Mouse (Mus musculus) testis, postnatal 10 days (tissue): ENCODE data around the gene Phf21b.

Experiments
- DNase-seq: peaks from one replicate; pipeline ENCODE4 v3.0.0; 2021; ENCODE audit warnings: low spot score

Phf21b gene

DNA sequence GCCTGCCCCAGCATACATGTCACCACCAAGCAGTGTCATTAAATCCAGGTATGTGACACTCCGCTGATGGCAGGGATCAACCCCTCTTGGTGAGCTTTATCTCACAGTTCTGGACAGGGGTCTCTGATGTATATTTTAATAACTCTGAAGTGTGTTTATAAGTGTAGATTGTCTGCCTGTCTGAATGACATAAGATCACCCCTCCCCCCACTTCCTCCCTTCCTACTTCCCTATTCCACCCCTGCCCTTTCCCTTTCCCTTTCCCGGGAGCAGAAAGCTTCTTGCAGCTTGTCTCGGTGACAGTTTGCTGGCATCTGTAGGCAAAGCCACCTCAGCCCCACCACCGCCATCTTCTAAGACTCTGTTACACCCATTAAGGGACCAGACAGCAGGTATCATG, 11.0 kb downstream of the Phf21b start:
- no peak for DNase-seq

- DNase-seq, result no peak
These were observed 12.8 kb downstream of the Phf21b start for GRCm38 (mm10) chr15:84843034-84843433.

DNA sequence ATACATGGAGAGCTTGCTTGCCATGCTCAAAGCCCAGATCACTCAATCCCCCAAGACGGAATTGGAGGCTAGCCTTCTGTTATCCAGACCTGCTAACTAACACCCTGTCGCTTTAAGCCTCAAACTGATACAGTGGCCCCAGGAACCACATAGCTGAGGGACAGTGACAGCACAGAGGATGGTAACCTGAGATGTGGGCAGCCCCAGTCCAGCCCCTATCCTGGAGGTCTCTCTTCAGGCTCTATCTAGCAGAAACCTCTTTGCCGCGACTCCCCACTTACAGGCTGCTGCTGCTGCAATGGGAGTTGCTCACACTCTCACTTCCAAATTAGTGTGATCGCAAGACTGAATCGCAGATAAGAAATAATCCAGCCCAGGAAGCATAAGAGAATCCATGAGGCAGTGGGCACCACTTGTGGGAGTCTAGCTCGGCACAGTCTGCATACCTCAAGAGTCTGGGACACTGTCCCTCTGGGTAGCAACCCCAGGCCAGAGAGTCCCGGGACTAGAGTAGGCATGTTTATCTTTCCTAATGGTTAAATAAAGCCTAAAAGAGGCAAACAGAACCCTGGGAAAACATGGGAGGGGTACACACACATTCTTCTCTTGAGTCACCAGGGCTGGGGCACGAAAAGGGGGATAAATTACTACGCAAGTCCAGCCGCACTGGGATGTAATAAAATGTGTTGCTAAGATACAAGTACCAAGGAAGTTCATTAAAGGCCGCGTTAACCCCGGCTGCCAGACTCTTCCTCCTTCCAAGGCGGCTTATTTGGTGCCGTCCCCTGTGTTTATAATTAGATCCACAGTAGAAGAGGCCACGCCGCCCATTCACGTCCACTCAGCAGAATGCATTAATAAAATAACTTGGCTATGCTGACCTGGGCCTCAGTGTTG, 13.7 kb downstream of the Phf21b start:
- DNase-seq, result no peak

GRCm38 (mm10) chr15:84840560-84840959, 15.3 kb downstream of the Phf21b start:
- no peak for DNase-seq

DNA sequence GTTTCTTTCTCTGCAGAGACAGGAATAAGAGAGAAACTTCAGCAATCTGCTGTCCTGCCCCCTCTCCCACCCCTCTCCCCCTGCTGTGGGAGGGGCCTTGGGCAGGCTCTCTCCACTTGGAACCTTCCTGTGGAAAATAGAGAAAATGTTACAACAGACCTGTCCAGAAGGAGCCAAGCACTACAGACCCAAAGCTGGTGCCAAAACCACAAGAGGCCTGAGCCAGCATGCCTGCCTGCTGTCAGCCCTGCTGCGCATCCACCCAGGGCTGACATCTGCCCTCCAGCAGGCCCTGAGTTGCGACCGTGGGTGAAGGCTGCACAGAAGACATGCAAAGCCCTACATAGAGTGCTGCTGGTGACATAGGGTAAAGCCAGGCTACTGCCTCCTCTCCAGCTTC, 16.3 kb downstream of the Phf21b start:
- no peak for DNase-seq

DNA sequence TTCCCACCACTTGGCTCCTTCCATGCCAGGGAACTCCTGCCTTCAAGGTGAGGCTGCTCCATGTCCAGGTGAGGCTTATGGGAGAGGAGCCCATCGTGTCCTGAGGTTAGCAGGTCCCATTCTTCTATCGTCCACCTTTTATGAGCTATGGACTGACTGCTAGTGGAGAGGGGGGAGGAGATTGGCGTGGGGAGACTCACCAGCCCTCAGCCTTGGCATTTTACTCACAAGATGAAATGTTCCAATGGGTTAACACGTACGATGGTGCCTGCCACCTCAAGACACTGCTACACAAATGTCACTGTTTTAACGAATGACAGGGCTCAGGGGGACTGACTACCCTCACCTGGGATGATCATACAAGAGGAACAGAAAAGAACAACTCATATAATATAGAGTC, 18.0 kb downstream of the Phf21b start:
- DNase-seq, result no peak

GRCm38 (mm10) chr15:84829416-84829815, 26.4 kb downstream of the Phf21b start:
- DNase-seq, result peak; percentile 97

GRCm38 (mm10) chr15:84828603-84829002, 27.2 kb downstream of the Phf21b start:
- DNase-seq, result no peak

DNA sequence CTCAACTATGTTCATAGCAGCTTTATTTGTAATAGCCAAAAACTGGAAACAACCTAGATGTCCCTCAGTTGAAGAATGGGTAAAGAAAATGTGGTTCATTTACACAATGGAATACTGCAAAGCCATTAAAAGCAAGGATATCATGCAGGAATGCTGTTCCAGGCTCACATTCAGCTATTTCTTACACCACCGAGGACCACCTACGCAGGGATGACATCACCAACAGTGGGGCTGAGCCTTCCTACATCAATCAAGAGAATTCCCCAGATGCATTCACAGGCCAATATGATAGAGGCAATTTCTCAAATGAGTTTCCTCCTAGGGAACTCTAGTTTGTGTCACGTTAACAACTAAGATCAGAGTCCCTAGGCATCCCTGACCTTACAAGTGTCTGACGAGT, 32.8 kb downstream of the Phf21b start:
- DNase-seq, result no peak

DNA sequence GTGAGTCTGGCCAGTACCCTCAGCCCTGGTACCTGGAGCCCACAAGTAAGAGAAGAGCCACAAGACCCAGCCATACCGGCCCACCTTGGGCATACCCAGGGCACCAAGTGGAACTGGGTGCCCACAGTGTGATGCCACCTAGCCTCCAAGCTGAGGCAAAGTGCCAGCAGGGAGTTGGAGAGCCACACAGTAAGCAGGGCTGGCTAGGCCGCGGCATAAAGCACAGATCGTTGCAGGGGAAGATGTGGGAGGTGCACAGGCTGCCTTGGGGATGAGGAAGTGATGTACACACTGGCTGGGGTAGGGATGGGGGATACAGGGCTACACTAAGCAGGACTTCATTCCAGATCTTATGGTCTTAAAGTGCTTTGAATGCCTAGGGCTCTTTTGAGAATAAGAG, 35.0 kb downstream of the Phf21b start:
- no peak for DNase-seq

DNA sequence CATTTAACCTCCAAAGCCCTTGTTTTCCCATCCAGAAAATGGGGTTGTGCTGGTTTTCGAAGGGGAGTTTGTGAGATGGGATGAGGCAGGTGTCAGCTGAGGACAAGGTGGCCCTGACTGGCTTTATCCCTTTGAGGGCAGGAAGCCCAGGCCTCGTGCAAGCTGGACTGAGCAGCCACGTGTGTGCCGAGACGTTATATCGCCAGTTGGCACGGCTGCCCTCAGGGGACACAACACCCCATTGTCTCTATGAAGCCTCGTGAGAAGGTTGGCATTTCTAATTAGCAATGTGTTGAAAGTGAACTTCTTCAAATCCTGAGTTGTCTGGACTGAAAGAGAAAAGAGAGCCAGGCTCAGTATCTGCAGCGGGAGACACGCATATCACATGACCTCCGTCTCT, 37.6 kb downstream of the Phf21b start:
- DNase-seq, result no peak

DNA sequence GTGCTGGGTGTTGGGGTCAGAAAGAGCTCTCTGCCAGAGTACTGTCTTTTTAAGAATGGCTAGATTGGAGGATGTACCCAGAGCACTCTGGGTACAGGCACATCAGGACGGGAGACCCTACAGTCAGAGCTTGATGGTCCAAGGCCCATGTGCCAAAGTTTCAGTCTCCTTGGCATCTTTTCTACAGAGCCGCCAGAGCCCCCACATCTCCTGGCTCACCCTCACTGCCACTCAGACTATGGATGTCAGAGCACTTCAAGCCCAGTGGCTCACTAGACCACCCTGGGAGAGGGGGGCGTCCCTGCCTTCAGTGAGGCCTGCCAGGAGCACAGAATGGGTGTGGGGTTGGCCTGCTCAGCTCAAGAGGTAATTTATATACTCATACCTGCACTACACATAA, 38.3 kb downstream of the Phf21b start:
- DNase-seq, result no peak

DNA sequence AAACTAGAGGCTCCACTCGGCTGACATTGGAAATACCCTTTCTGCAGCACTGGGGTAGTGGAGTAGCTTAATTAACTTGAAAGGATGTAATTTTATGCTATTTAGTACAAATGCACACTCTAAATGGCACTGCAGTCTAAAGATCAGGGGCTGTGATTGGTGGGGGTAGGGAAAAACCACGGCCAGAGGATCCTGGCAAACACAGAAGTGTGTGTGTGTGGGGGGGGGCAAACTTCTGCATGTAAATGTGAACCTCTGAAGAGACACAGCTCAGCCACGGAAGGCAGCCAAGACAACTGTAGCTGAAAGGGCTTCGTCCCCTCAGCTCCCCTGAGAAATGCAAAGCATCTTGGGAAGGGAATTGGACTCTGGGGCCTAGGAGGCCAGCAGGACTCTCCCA, 40.7 kb downstream of the Phf21b start:
- DNase-seq, result no peak

- DNase-seq, result no peak
These were observed 43.0 kb downstream of the Phf21b start for GRCm38 (mm10) chr15:84812831-84813357.

DNA sequence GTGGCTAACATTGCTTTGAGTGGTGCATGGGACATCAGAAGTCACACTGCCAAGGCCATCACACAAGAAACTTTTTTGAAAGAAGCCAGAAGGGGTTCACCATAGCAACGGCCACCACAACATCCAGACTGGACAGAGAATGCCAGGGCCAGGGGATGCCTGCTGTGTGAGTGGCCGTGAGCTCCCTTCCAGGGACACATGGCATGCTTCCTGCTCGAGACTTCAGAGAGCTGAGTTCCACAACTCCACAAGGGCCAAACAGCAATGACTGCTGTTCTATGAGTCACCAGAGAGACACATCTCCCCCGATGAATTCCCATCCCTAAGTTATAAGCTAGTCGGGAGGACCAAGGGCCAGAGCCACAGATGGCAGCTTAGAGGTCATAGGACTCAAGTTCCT, 44.7 kb downstream of the Phf21b start:
- no peak for DNase-seq

- no peak for DNase-seq
These were observed 46.4 kb downstream of the Phf21b start for GRCm38 (mm10) chr15:84809275-84809952.

DNA sequence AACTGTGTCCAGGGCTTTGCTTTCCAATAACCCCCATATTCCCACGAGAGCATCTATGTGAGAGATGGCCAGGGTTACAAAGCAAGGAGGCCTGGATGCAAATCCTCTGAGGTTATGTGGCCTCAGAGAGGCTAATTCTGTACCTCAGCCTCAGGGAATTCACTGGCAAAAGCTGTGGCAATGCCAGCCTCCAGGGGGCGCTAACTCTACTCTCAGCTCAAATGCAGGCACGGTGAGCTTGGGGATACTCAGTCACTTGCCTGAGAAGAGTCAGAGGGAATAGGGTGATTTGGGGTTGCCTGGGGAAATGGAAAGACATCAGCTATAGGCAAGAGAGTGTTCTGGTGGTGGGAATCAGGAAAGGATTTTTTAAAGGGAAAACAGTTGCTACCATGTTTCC, 52.2 kb downstream of the Phf21b start:
- DNase-seq, result peak; percentile 80

DNA sequence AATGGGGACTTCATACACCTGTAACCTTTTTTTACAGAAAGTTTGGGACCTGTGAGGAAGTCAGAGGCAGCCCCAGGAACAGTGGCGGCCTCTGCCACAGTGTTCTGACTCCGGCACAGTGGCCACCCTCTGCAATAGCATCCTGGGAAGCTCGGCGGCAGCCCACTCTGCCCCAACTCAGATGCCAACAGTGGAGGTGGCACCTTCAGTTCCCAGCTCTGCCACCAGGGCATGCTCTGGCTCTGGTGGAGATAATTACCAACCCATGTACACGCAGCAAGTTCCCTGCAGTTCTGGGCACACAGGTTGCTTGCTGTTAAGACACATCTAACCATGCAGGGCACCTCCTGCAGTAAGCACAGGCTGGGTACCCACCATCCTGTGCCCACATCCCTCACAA, 55.7 kb downstream of the Phf21b start:
- peak; percentile 65 for DNase-seq

DNA sequence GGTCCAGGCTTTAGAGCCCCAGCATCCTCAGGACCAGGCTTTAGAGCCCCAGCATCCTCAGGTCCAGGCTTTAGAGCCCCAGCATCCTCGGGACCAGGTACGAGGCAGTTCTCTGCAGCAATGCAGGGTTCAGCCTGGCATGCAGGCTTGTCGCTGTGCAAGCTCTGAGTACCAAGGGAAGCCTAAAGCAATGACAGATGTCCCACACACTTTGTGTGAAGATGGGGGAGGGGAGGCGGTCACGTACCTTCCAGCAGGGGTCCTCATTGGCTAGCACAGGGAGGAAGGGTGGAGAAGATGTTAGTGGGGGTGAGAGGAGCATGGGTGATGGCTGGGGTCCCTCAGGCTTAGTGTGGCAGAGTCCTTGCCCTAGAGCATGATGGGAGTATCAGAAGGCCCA, 62.2 kb downstream of the Phf21b start:
- DNase-seq, result no peak

DNA sequence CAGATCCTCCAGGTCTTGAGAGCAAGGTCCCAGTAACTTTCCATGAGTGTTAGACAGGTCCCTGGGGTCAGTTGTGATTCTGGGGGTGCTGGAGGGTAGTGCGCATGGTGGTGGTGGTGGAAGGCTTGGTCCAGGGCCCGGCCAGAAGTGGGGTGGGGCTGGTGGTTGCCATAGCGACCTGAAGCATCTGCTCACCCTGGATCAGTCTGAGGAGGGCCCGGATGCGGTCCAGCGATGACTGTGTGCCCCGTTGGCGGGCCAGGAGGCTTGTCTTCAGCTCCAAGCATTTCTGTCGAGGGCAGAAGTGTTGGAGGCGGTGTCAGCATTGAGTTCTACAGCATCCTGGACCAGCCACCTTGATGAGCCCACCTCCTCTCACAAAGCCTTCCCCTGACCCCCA, 68.7 kb downstream of the Phf21b start:
- no peak for DNase-seq

DNA sequence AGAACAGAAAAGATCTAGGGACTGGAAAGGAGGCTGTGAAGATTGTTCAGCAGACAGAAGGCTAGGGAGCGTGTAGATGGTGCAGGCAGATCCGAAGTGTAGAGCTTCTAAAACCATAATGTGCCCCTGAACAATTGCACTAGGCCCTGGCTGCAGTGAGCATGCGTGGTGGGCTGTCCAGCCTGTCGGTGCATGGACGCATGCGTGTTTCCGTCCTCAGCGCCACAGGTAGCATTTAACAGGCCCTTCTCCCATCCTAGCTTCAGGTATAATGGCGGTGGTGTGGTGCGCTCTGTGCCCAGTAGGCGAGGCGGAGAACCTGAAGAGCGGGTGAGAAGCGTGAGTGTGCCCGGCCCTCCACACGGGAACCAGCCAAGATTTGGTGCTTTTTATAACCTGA, 71.0 kb downstream of the Phf21b start:
- no peak for DNase-seq

DNA sequence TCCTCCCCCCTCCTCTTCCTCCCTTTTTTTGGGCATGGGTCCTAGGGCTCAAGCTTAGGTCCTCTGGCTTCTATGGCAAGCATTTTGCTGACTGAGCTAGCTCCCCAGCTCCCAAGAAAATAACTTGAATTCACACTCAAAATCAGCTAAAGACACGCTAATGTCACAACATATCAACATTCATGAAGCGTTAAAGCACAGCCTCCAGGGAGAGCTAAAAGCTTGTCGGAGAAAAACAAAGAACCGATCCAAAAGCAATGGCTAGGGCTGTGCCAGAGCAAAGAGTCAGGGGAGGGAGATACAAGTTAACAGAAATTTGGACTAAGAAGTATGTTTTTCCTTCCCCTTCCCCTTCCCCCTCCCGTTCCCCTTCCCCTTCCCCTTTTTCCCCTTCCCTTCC, 77.3 kb downstream of the Phf21b start:
- no peak for DNase-seq

- DNase-seq, result no peak
These were observed 80.3 kb downstream of the Phf21b start for GRCm38 (mm10) chr15:84775421-84776174.
